Mouse (Mus musculus) spleen, adult 2 months (tissue): ENCODE data around the gene Wfdc1.

Experiments
- CTCF ChIP-seq: fragments of 200-500 bp; IDR thresholded peaks from 2 replicates; pipeline ENCODE4 v1.5.1; 2011; ENCODE audit warnings: mild to moderate bottlenecking, inconsistent platforms; ENCODE audit not compliant: insufficient read depth, insufficient read length, insufficient replicate concordance; ENCODE audit errors: extremely low read depth
- POLR2A ChIP-seq: fragments of 200-500 bp; IDR thresholded peaks from 2 replicates; pipeline ENCODE4 v1.6.1; 2011; ENCODE audit warnings: low read depth, low read length, inconsistent platforms

DNA sequence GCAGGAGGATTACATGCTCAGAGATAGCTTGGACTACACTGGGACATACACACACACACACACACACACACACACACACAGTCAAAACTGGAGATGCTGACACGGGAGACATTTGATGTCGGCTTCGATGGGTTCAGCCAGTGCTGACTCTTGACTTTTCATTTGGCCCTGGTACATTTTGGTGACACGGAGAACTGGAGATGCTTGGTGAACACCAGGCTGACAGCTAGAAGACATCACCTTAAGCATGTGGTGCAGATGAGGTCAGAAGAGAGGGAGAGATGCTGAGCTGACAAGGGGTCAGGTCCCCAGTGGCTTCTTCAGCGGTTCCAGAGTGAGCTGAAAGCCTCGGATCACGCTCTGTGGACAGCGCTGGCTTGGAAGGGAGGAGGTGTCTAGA lies 43.1 kb upstream of the Wfdc1 start:
- no peak for TF ChIP-seq POLR2A
- TF ChIP-seq CTCF: no peak
